Mouse (Mus musculus) heart, adult 2 months (tissue): ENCODE data around the gene Pex26. TPM values are rescaled to one million over a fixed set of nuclear protein-coding genes. Genes with fewer than 3 reads are reported as not detected.

Source experiments
- DNase-seq, 2 experiments: peaks; one replicate each; pipeline ENCODE4 v3.0.0; 2021
- H3K27ac ChIP-seq: fragments of 200-600 bp; 2 replicates; pipeline ENCODE4 v1.8.1; 2022
- H3K27me3 ChIP-seq: fragments of 200-500 bp; 2 replicates; pipeline ENCODE4 v1.6.1; 2012; ENCODE audit warnings: mild to moderate bottlenecking, low read length, inconsistent platforms, mixed read lengths; ENCODE audit not compliant: control insufficient read depth, insufficient read depth
- H3K36me3 ChIP-seq: fragments of 200-500 bp; 2 replicates; pipeline ENCODE4 v1.6.1; 2012; ENCODE audit warnings: low read length, inconsistent platforms; ENCODE audit not compliant: control insufficient read depth, insufficient read depth
- H3K4me1 ChIP-seq: fragments of 200-500 bp; 2 replicates; pipeline ENCODE4 v1.6.1; 2011; ENCODE audit warnings: low read length; ENCODE audit not compliant: control insufficient read depth, insufficient read depth
- H3K4me3 ChIP-seq: fragments of 200-600 bp; 2 replicates; pipeline ENCODE4 v1.8.1; 2022
- H3K79me2 ChIP-seq: fragments of 200-500 bp; replicated peaks from 2 replicates; pipeline ENCODE4 v1.6.1; 2012; ENCODE audit warnings: mild to moderate bottlenecking, inconsistent platforms, low read length, moderate library complexity, mixed read lengths; ENCODE audit not compliant: control insufficient read depth, insufficient read depth
- H3K9ac ChIP-seq: fragments of 200-500 bp; 2 replicates; pipeline ENCODE4 v1.6.1; 2012; ENCODE audit warnings: low read depth, mild to moderate bottlenecking, control low read depth, inconsistent platforms, low read length, mixed read lengths
- CTCF ChIP-seq: fragments of 200-600 bp; IDR thresholded peaks from 2 replicates; pipeline ENCODE4 v1.8.1; 2022; ENCODE audit warnings: antibody characterized with exemption, mild to moderate bottlenecking, moderate library complexity
- EP300 ChIP-seq: fragments of 200-500 bp; IDR thresholded peaks from 2 replicates; pipeline ENCODE4 v1.6.1; 2011; ENCODE audit warnings: low read depth, low read length, control low read depth; ENCODE audit not compliant: insufficient read depth
- POLR2A ChIP-seq: fragments of 200-500 bp; IDR thresholded peaks from 2 replicates; pipeline ENCODE4 v1.6.1; 2011; ENCODE audit warnings: mild to moderate bottlenecking, low read depth, low read length, control low read depth; ENCODE audit not compliant: insufficient read depth
- WGBS: fragments of 180-500 bp; shearing (Covaris S2); methylation state at CpG from one replicate; pipeline ENCODE4 v1.1.7; 2018; 5-methylcytosine and 5-hydroxymethylcytosine counted together
- intact Hi-C: fragments of 180-260 bp; cut with DNase I; formaldehyde crosslinking; loops from one replicate; pipeline ENCODE4 v1.15.1; 2025
- polyA plus RNA-seq: library from polyadenylated mRNA; depleted of rRNA; stranded (reverse); fragments of >200 nt; gene quantifications from 2 replicates; pipeline ENCODE4 v1.2.3, GENCODE M21; 2012
- total RNA-seq, 2 experiments: library from RNA; stranded (reverse); gene quantifications; 2 replicates each; pipeline ENCODE4 v1.2.3; 2021

Gene Pex26
- total and polyA plus RNA-seq, 3 experiments = 6.0 to 8.3 (median 6.0) TPM

GRCm38 (mm10) chr6:121177118-121177708, 6.3 kb upstream of the Pex26 start:
- H3K27ac ChIP-seq = no peak overlapping the region
- TF ChIP-seq EP300 = no peak
- TF ChIP-seq POLR2A = no peak
- TF ChIP-seq CTCF = no peak
- no peaks in the 10 kb centered on the region for H3K36me3 ChIP-seq
- H3K4me1 ChIP-seq = no peaks in the 10 kb centered on the region; the same call in 1 of the 2 replicates
- no peaks in the 10 kb centered on the region for H3K27me3 ChIP-seq
- no peaks in the 10 kb centered on the region for H3K79me2 ChIP-seq
- no peak overlapping the region for H3K9ac ChIP-seq
- DNase-seq = no peak
- H3K4me3 ChIP-seq = no peak overlapping the region
- intact Hi-C loops = loop anchor here (5.0 kb wide), 2 partner anchors 65 to 260 kb away; partner anchors contain the start of gene Bid
- 74% methylated on average over 7 of the region's 7 CpGs for WGBS

- TF ChIP-seq POLR2A (no peak), CTCF (peak; percentile 82), EP300 (0 out of 2 replicates have a peak, but pooled peaks have one; percentile 29)
- 45% methylated on average over 7 of the region's 7 CpGs for WGBS
- Histone ChIP-seq H3K27me3 (no peaks in the 10 kb centered on the region), H3K36me3 (no peaks in the 10 kb centered on the region), H3K27ac (peak overlapping the region; percentile 40; the same call in 1 of the 2 replicates), H3K4me3 (no peak overlapping the region), H3K4me1 (no peaks in the 10 kb centered on the region; the same call in 1 of the 2 replicates), H3K9ac (no peak overlapping the region), H3K79me2 (no peaks in the 10 kb centered on the region)
- peak in 1 of 2 experiments; percentile 24 for DNase-seq
- intact Hi-C loops = loop anchor here (1.0 to 5.0 kb wide), 6 partner anchors 48 to 280 kb away; partner anchors contain the start of genes Bid and Mical3
These were observed 4.6 kb upstream of the Pex26 start for GRCm38 (mm10) chr6:121178700-121179358.

GRCm38 (mm10) chr6:121179846-121180245, 3.6 kb upstream of the Pex26 start:
- no peaks in the 10 kb centered on the region for H3K36me3 ChIP-seq
- peaks cover 3% of the 10 kb centered on the region for H3K4me1 ChIP-seq
- H3K27ac ChIP-seq = no peak overlapping the region
- intact Hi-C loops = loop anchor here (1.0 to 5.0 kb wide), 6 partner anchors 49 to 281 kb away; partner anchors contain the start of genes Bid and Mical3
- DNase-seq = no peak
- TF ChIP-seq CTCF (no peak), EP300 (no peak)
- H3K9ac ChIP-seq = no peak overlapping the region
- no peaks in the 10 kb centered on the region for H3K79me2 ChIP-seq
- H3K27me3 ChIP-seq = no peaks in the 10 kb centered on the region
- H3K4me3 ChIP-seq = no peak overlapping the region
- WGBS = 72% methylated on average over 7 of the region's 7 CpGs

- peak overlapping the region; percentile 81 for H3K9ac ChIP-seq
- intact Hi-C loops = loop anchor here (2.0 to 5.0 kb wide), 3 partner anchors 63 to 348 kb away; partner anchors contain the start of gene Usp18
- H3K27me3 ChIP-seq = no peaks in the 10 kb centered on the region
- H3K36me3 ChIP-seq = no peaks in the 10 kb centered on the region
- H3K4me1 ChIP-seq = peaks cover 4% of the 10 kb centered on the region; the same call in 1 of the 2 replicates
- H3K27ac ChIP-seq = peak overlapping the region; percentile 78
- 3% methylated on average over 35 of the region's 35 CpGs for WGBS
- DNase-seq = peak; percentile 46 to 61
- H3K4me3 ChIP-seq = peak overlapping the region; percentile 89
- no peaks in the 10 kb centered on the region for H3K79me2 ChIP-seq
- TF ChIP-seq POLR2A (no peak), EP300 (peak; percentile 58; the same call in 1 of the 2 replicates), CTCF (peak; percentile 84)
These were observed 1.0 kb downstream of the Pex26 start for GRCm38 (mm10) chr6:121184198-121185140.

- TF ChIP-seq POLR2A (no peak), CTCF (no peak)
These were observed 1.8 kb downstream of the Pex26 start for GRCm38 (mm10) chr6:121185232-121185631.

More at GRCm38 (mm10) chr6:121185232-121185631, 1.8 kb downstream of the Pex26 start:
- Histone ChIP-seq H3K27ac (no peak overlapping the region), H3K79me2 (no peaks in the 10 kb centered on the region), H3K4me3 (no peak overlapping the region), H3K9ac (no peak overlapping the region), H3K27me3 (no peaks in the 10 kb centered on the region), H3K36me3 (no peaks in the 10 kb centered on the region), H3K4me1 (peaks cover 4% of the 10 kb centered on the region; the same call in 1 of the 2 replicates)
- intact Hi-C loops = loop anchor here (2.0 to 5.0 kb wide), 3 partner anchors 62 to 348 kb away; partner anchors contain the start of gene Usp18
- peak in 1 of 2 experiments; percentile 18 for DNase-seq
- WGBS = 70% methylated on average over 8 of the region's 8 CpGs
